Mouse (Mus musculus) macrophage (primary cell): ENCODE data around the gene Ssr2. TPM values are rescaled to one million over a fixed set of nuclear protein-coding genes. Genes with fewer than 3 reads are reported as not detected.
A peak's percentile ranks its signal among the peaks of the same experiment; 100 is the strongest.

ENCODE experiments used
- H3K27ac ChIP-seq: fragments of 350-480 bp; formaldehyde crosslinking; 2 replicates; pipeline ENCODE4 v1.9.0; 2021
- H3K36me3 ChIP-seq: fragments of 350-480 bp; formaldehyde crosslinking; 2 replicates; pipeline ENCODE4 v1.9.0; 2021; ENCODE audit errors: inconsistent target
- H3K4me3 ChIP-seq: fragments of 350-480 bp; formaldehyde crosslinking; 2 replicates; pipeline ENCODE4 v1.9.0; 2021; ENCODE audit errors: inconsistent target
- H3K79me2 ChIP-seq: fragments of 350-480 bp; formaldehyde crosslinking; 2 replicates; pipeline ENCODE4 v1.9.0; 2021; ENCODE audit errors: inconsistent target
- WGBS: methylation state at CpG from one replicate; pipeline ENCODE4 v1.1.7; 2026; ENCODE audit warnings: inconsistent platforms; ENCODE audit not compliant: missing documents; 5-methylcytosine and 5-hydroxymethylcytosine counted together
- polyA plus RNA-seq: library from polyadenylated mRNA; stranded (reverse); fragments of 250-400 nt; gene quantifications from 3 replicates; pipeline ENCODE4 v1.2.4, GENCODE M21; 2018; ENCODE audit warnings: inconsistent platforms

Ssr2 gene
- polyA plus RNA-seq, 1 experiment from 2014 or later: 113 TPM

DNA sequence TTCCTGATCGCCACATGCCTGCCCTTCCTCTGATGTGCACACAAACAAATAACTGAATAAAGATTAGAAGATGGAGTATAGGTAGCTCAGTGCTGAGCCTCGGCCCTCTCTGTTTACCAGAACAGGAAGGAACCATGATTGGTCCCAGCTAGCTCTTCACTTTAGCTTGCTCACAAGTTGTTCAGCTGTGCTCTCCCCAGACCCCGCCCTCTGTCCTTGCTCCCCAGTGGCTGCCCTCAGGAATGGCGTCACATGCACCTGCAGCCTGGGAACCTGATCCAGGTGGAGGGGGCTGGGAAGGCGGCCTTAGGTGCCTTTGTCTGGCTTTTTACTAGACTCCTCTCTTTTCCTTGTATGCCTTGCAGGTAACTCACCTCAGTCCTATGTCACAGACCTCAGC is 39.4 kb downstream of the Ssr2 start:
- peaks cover 33% of the 10 kb centered on the region for H3K36me3 ChIP-seq
- 83% methylated on average over 4 of the region's 5 CpGs for WGBS
- no peak overlapping the region for H3K27ac ChIP-seq
- H3K4me3 ChIP-seq: no peak overlapping the region
- H3K79me2 ChIP-seq: peaks cover under 1% of the 10 kb centered on the region; the same call in 1 of the 2 replicates

- Histone ChIP-seq H3K79me2 (peaks cover 8% of the 10 kb centered on the region; the same call in 1 of the 2 replicates), H3K27ac (no peak overlapping the region), H3K36me3 (peaks cover 33% of the 10 kb centered on the region), H3K4me3 (no peak overlapping the region)
- WGBS: 93% methylated on average over 9 of the region's 9 CpGs
Measured at GRCm38 (mm10) chr3:88615902-88616391, 40.3 kb downstream of the Ssr2 start.

DNA sequence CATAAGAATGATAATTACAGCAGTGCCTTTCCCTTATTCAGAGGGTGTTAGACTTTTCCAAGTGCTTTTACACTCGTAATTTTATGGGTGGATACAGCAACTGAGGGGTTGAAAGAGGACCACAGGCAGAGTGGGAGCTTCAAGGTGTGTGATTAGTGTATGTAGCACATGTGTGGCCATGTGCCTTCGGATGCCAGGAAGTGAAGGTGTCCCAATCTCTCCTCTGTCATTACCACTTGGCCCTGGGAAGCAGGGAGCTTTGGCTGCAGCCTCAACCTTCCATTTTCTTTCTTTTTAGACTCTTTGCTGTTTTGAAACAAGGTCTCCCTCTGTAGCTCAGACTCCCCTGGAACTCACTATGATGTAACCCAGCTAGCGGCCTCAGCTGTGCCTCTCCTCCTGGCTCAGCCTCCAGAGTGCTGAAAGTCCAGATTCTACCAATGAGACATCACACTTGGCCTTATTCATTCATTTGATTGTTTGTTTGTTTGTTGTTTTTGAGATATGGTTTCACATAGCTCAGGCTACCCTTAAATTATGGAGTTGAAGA is 41.4 kb downstream of the Ssr2 start:
- H3K36me3 ChIP-seq: peaks cover 33% of the 10 kb centered on the region
- 81% methylated on average over 3 of the region's 3 CpGs for WGBS
- no peak overlapping the region for H3K4me3 ChIP-seq
- peaks cover 16% of the 10 kb centered on the region for H3K79me2 ChIP-seq
- no peak overlapping the region for H3K27ac ChIP-seq

GRCm38 (mm10) chr3:88618074-88618871 is 42.6 kb downstream of the Ssr2 start:
- Histone ChIP-seq H3K36me3 (peaks cover 28% of the 10 kb centered on the region), H3K27ac (peak overlapping the region; percentile 38), H3K79me2 (peaks cover 28% of the 10 kb centered on the region), H3K4me3 (no peak overlapping the region)
- WGBS: 27% methylated on average over 8 of the region's 8 CpGs

DNA sequence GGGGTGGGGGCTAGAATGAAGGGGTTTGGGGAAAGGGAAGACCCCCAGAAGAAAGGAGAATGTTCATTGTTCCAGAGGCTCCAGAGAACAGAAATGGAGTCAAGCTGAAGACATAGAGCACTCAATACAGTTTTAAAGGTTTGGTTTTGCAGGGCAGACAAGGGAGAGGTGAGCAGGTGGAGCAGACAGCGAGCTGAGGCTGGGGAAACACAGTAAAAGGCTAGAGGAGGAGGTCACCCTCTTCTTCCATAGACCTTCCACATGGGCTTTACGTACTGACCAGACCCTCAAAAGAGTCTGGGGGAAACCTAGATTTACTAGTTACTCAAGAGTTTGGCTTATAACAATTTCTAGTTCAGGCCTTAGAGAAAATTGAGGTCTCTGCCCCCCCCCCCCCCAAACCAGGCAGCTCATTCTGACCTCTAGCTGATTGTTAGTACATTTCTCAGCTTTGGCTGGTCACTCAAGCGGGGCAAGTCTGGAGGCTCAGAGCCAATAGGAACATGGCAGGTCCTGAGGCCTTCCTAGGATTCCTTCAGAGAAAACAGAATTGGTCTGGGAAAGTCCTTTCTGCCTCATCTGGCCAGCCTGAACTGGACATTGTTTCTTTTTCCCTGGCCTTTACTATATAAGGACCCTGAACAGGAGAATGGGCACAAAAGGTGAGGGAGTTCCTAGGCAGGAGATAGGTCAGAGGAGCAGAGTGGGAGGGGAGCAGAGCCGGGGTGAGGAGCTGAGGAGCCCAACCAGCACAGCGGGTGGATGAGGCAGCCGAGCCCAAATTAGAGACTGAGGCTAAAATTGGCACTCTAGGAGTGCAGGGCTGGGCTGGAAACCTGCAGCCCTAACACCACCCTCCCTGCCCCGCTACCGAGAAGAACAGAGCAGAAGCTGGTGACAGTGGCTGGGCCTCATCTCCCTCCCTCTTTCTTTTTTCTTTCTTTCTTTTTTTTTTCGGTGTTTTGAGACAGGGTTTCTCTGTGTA is 43.7 kb downstream of the Ssr2 start:
- Histone ChIP-seq H3K27ac (no peak overlapping the region), H3K36me3 (peaks cover 19% of the 10 kb centered on the region), H3K4me3 (no peak overlapping the region), H3K79me2 (peaks cover 39% of the 10 kb centered on the region)
- WGBS: 81% methylated on average over 8 of the region's 9 CpGs

DNA sequence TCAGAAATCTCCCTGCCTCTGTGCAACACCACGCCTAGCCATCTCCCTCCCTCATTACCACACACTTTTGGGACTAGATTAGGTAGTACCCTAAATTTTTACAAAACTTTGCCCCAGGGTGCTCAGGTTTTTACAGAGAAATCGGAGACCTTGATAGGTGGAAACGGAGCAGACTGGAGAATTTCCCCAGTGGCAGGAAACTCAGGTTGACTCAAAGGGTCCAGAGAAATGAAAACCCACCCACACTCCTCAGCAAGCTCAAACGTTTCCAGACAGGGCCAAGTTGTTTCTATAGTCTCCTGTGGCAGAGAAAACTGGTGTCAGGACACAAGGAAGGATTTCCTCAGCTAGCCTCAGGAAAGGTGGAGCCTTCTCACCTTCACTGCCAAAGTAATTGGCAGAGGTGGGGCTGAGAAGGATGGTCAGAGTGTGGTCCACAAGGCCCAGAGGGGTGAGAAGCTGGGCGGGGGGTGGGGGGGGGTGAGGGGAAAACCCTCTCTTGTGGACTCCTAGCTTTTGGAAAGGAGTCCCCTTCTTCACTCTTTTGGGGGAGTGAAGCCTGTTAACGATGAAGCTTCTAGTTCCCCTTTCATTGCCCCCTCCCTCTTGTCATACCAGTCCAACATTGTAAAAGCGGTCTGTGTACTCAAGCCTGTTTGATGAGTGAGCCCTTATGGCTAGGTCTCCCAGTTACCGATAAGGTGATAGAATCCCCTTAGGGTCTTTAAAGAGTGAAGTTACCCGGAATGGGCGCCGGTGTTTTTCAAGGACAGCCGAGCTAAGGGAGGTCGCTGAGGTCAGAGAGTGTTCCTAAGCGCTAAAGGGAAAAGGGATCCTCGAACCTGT is 44.7 kb downstream of the Ssr2 start:
- peak overlapping the region; percentile 84 for H3K4me3 ChIP-seq
- H3K36me3 ChIP-seq: peaks cover 10% of the 10 kb centered on the region
- peak overlapping the region; percentile 75 for H3K27ac ChIP-seq
- peaks cover 49% of the 10 kb centered on the region for H3K79me2 ChIP-seq
- WGBS: 16% methylated on average over 15 of the region's 15 CpGs

- peaks cover 56% of the 10 kb centered on the region for H3K79me2 ChIP-seq
- H3K4me3 ChIP-seq: peak overlapping the region; percentile 84
- peak overlapping the region; percentile 89 for H3K27ac ChIP-seq
- peaks cover 9% of the 10 kb centered on the region for H3K36me3 ChIP-seq
- WGBS: 0% methylated on average over 64 of the region's 64 CpGs
Measured at GRCm38 (mm10) chr3:88620992-88621536, 45.4 kb downstream of the Ssr2 start.

DNA sequence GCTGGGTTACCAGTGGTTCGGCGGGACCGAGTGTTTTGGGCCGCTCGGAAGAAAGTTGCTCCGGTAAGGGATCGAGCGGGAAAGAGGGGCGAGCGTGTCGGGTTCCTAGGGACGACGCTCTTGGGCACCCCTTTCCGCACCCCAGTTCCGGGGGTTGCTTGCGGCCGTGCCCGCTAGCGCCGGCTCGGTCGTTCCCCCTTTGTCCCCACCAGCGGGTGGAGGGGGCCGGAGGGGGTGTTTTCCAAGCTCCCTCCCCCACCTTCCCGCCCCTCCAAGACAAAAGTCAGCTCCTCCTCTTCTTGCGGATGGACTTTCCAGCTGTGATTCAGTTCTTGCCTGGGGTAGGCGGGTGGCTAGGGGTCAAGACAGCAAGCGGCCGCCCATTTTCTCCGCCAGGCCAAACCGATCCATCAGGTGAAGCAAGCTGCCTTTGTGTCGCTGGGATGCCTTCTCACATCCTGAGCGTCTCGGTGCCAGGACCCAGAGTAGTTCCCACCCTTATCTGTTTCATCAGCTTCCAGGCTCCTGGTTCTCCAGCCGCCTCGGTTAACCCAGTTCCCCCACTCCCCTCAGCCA is 45.9 kb downstream of the Ssr2 start:
- H3K36me3 ChIP-seq: peaks cover 7% of the 10 kb centered on the region; the same call in 1 of the 2 replicates
- peak overlapping the region; percentile 89 for H3K27ac ChIP-seq
- H3K4me3 ChIP-seq: peak overlapping the region; percentile 84
- peaks cover 62% of the 10 kb centered on the region for H3K79me2 ChIP-seq
- 2% methylated on average over 36 of the region's 36 CpGs for WGBS

DNA sequence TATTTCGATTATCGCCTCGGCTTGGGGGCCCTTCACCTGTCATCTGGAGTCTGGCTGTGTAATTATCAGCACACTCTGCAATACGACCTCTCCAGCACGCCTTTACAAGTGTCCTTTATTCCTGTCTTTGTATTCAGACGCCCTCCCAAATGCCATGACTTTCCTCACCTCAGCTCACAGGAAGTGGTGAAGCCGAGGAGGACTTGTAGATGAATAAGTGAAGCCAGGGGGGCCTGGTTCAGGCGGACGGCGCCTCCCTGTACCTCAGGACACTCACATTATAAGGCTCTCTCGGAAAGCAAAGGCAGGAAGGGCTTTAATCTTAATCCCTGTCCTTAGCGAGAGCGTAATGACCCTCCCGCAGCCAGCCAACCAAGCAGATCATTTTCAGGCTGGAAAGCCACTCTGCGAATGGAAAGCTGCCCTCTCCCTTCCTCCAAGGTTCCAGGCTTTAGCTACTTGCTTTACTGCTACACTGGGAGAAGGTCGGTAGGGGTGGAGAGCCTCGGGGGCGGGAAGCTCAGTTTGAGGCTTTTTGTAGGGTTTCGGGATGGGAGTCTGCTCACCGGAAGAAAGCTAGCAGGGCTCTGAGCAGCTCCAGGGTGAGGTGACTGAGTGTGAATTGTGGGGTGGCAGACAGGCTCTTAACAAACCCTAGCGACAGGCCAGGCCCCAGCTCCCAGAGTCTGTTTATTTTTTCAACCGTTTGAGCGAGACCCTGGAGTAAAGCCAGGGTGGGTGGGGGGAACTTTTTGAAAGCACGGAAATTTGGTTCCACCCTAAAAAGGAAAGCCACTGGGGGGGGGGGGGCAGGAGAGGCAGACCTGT is 46.7 kb downstream of the Ssr2 start:
- 2% methylated on average over 24 of the region's 24 CpGs for WGBS
- Histone ChIP-seq H3K4me3 (peak overlapping the region; percentile 84), H3K79me2 (peaks cover 69% of the 10 kb centered on the region), H3K36me3 (peaks cover 7% of the 10 kb centered on the region; the same call in 1 of the 2 replicates), H3K27ac (peak overlapping the region; percentile 89)

DNA sequence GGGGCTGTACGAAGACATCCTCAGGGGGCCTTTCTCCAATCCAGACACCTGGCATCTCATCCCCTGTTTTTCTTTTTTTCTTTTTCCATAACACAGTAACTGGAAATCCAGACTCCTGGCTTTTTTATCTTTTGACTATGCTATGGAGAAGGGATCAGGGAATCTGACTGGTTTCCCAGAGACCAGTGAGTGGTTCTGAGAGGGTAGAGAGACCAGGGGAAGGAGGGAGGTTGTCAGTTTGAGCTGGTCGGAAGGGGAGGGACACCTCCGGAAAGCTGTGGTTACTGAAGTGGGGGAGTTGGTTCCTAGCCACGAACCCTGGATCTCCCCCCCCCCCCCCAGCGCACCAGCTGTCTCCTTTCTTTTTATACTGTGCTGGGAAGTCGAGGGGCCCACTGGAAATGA is 47.3 kb downstream of the Ssr2 start:
- peaks cover 75% of the 10 kb centered on the region for H3K79me2 ChIP-seq
- peak overlapping the region; percentile 89 for H3K27ac ChIP-seq
- H3K4me3 ChIP-seq: peak overlapping the region; percentile 84
- 3% methylated on average over 3 of the region's 6 CpGs for WGBS
- peaks cover 7% of the 10 kb centered on the region; the same call in 1 of the 2 replicates for H3K36me3 ChIP-seq

DNA sequence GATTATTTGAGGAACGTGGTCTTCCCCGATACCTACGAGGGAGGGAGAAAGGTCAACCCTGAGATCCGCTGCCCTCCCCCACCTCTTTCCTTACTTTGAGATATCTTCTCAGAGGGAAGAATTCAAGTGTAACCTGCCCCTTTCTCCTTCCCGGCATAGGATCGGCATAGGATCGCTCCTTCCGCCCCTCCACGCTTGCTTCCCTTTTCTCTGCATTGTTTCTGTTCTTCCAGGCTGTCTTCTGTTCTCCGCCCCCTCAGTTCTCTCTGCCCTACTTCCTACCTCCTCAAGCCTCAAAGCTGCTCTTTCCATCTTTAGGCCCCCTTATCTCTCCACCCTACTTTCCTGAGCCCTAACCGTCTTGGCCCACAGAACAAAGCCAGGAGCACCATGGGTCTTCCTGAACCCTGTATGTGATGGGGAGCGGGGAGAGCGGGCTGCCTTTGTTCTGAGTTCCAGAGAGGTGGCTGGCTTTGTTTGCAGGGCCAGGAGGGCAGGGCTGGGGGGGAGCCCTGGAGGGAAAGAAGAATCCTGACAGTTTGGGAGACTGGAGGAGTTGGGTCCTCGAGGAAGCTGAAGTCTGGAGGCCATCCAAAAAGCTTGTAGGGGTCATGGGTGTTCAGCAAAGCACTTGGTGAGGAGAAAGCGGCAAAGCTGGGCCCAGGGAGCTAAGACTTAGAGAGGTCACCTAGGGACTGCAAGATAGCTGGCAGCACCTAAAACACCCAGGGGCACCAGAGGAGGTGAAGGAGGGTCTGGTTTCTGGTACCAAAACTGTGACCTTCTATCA is 47.9 kb downstream of the Ssr2 start:
- H3K27ac ChIP-seq: peak overlapping the region; percentile 89
- H3K4me3 ChIP-seq: peak overlapping the region; percentile 84
- 5% methylated on average over 15 of the region's 15 CpGs for WGBS
- H3K36me3 ChIP-seq: peaks cover 7% of the 10 kb centered on the region; the same call in 1 of the 2 replicates
- H3K79me2 ChIP-seq: peaks cover 81% of the 10 kb centered on the region

DNA sequence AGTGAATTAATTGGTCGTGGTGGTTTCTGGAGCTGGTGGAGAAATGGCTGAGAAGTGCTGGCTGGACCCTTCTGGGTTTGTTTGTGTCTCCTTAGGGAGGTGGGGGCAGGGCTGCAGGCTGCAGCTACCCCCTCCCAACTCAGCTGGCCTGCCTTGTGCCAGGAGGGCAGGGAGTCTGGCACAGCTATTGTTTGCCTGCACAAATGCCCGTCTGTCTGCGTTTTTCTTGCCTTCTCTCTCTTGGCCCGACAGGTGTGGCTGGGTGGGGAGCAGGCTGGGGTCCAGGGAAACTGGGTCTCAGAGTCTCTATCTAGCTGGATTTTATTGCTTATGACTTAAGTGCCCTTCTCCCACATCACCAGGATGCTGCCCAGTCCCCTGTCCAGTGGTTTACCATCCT is 48.6 kb downstream of the Ssr2 start:
- Histone ChIP-seq H3K4me3 (peak overlapping the region; percentile 84; the same call in 1 of the 2 replicates), H3K36me3 (peaks cover 8% of the 10 kb centered on the region; the same call in 1 of the 2 replicates), H3K27ac (peak overlapping the region; percentile 89), H3K79me2 (peaks cover 89% of the 10 kb centered on the region)
- WGBS: 3% methylated on average over 4 of the region's 4 CpGs
